Mouse (Mus musculus): ENCODE data around the gene Sec24d. TPM values are rescaled to one million over a fixed set of nuclear protein-coding genes. Genes with fewer than 3 reads are reported as not detected.
A peak's percentile ranks its signal among the peaks of the same experiment; 100 is the strongest.
"Not testable (repeated sequence)": the region's sequence is repeated elsewhere in the genome, so short reads cannot be mapped to it uniquely, and the experiment has no call there.

Sec24d gene
- total RNA-seq, 2 experiments from 2014 or later = 61.3 to 69.4 TPM

- no peak for DNase-seq (ENCODE audit: low spot score in 2 of 2)
Observed at GRCm38 (mm10) chr3:123336951-123337350, 69.7 kb downstream of the Sec24d start.

- DNase-seq (ENCODE audit: low spot score in 2 of 2) = no peak
Observed at GRCm38 (mm10) chr3:123337853-123338252, 70.6 kb downstream of the Sec24d start.

DNA sequence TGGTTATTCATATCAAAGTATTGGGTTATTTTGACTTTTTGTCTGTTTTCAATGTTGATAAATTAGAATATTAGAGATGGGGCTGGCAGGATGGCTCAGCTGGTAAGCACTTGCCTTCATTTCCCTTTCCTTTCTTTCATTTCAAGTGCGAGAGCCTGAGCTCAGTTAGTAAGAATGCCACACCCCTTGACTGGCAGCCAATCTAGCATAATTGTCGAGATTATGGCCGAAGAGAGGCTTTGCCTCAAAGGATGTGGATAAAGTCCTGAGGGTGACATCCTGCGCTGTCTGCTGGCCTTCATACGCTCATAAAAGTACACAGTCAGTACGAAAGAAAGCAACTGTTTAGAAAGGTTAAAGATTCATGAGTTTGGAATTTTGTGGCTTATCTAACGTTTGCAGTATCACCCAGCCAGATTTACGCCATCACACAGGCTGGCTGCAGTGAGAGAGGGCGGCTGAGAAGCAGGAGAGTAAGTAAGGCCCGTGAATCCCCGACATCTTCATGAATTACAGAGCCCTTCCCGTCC is 71.5 kb downstream of the Sec24d start:
- DNase-seq (ENCODE audit: low spot score in 2 of 2) = no peak

- no peak for DNase-seq (ENCODE audit: low spot score in 2 of 2)
Observed at GRCm38 (mm10) chr3:123341049-123341448, 73.8 kb downstream of the Sec24d start.

DNA sequence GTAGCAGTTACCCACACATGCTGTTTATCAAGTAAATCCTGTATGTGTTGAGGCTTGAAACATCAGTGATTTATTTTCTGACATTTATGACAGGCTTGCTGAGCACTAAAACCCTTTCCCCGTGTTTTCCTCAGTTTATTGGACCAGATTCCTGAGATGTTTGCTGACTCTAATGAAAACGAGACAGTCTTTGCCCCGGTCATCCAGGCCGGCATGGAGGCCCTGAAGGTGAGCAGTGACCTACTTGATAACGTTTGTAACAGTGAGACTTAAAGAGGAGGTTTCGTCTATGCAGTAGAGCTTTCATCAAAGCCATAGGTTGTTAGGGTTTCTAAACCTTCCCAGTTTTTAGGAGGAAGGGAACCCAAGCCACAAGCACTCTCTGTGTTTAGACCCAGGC is 76.4 kb downstream of the Sec24d start:
- no peak for DNase-seq (ENCODE audit: low spot score in 2 of 2)

DNA sequence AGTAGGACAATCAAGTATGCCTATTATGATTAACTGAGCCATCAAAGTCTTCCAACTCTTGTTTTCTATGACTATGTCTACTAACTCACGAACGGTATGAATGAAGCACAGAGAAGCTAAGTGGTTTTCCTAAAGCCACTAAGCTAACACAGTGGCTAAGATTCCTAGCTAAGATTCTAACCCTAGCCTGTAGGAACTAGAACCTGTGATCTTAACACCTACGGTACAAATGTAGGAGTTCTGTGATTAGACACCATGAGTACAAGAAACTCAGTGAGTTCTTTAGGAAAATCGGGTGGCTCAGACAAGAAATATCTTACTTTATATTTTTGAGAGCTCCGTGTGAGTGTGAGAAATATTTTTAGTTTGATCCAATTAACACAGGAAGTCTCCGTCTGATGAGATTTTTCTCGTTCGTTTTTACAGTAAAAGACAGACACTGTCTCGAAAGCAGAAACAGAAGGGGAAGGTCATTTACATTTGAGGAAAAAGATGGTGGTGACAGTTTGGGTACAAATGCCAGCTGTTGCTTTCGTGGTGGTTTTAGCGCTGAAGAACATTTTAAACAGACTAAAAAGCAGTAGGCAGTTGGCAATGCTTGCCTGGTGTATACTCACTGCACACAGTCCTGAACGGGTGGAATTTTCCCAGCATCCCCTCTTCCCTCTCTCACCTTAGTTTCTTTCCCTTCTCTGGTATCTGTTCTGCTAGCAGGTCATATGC is 81.0 kb downstream of the Sec24d start:
- DNase-seq (ENCODE audit: low spot score in 2 of 2) = no peak

- no peak for DNase-seq (ENCODE audit: low spot score in 2 of 2)
Observed at GRCm38 (mm10) chr3:123350602-123351001, 83.3 kb downstream of the Sec24d start.

DNA sequence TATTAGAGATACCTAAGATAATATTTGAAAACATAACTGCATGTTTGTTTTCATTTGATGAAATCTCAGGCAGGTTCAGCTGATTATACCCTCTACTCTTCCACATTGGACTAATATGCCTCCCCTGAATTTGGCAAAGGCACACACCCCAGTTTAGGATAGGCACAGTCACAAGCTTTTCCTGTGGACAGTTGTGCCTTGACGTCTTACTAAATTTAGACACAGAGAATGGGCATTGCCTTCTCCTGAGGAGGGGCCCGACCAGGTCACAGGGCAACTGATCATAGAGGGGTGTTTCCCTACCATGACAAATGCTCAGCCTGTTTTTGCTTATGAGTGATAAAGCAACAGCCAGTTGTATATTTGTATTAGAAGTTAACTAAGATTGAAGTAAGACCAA is 84.3 kb downstream of the Sec24d start:
- DNase-seq (ENCODE audit: low spot score in 2 of 2) = no peak

- peak in 1 of 2 experiments; percentile 26 for DNase-seq (ENCODE audit: low spot score in 2 of 2)
Observed at GRCm38 (mm10) chr3:123353183-123353582, 85.9 kb downstream of the Sec24d start.

GRCm38 (mm10) chr3:123353661-123354060 is 86.4 kb downstream of the Sec24d start:
- no peak for DNase-seq (ENCODE audit: low spot score in 2 of 2)

GRCm38 (mm10) chr3:123354388-123354787 is 87.1 kb downstream of the Sec24d start:
- no peak for DNase-seq (ENCODE audit: low spot score in 2 of 2)

- no peak for DNase-seq (ENCODE audit: low spot score in 2 of 2)
Observed at GRCm38 (mm10) chr3:123356377-123356991, 89.2 kb downstream of the Sec24d start.

GRCm38 (mm10) chr3:123366820-123367219 is 99.6 kb downstream of the Sec24d start:
- not testable (repeated sequence) for DNase-seq (ENCODE audit: low spot score in 2 of 2)

- no peak for DNase-seq (ENCODE audit: low spot score in 2 of 2)
Observed at GRCm38 (mm10) chr3:123369161-123369560, 101.9 kb downstream of the Sec24d start.

GRCm38 (mm10) chr3:123370927-123371326 is 103.7 kb downstream of the Sec24d start:
- DNase-seq (ENCODE audit: low spot score in 2 of 2) = no peak

- DNase-seq (ENCODE audit: low spot score in 2 of 2) = peak; percentile 49 to 72
Observed at GRCm38 (mm10) chr3:123371766-123372535, 104.7 kb downstream of the Sec24d start.

DNA sequence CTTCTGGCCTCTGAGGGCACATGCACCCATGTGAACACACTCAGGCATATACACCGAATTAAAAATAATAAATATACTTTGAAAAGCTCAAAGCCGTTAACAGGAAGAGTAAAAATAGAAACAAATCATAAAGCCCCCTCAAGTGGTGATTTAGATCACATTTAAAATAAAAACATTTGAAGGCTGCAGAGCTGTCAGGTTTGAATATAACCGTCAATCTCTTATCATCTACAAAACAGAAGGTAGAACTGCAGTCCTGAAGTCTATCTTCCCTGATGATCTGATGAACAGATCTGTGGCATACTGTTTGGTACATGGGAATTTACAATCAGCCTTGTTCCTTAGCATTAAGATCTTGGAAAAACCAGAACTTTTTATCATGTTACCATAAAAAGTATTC is 109.3 kb downstream of the Sec24d start:
- DNase-seq (ENCODE audit: low spot score in 2 of 2) = no peak

DNA sequence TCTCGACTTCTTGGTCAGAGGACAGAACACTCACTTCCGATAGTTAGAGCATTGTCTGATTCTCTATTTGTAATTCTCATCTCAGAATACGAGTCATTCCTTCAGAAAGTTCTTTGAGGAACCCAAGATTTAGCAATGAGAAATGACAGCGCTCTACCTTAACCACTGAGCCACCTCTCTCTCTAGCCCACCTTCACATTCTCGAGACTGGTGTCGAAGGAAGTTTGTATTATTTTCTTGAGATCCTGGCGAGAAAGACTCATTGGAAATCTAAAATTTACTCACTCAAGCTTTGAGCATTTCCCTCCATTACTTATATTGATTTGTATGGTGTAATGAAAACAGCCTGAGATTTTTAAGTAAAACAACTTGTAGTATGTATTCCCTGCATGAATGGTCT is 117.2 kb downstream of the Sec24d start:
- DNase-seq (ENCODE audit: low spot score in 2 of 2) = no peak

DNA sequence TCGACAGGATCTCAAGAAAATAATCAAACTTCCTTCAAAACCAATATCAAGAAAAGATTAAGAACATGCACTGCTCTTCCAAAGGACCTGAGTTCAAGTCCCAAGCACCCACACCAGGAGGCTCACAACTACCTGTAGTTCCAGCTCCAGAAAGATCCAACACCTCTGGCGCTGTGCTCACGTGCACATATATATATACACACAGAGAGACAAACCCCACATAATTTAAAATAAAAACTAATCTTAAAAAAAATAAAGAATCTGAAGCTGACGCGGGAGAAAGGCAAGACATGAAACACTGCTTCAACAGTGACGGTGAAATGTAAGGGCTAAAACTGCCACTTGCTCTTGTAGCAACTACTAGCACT is 117.8 kb downstream of the Sec24d start:
- no peak for DNase-seq (ENCODE audit: low spot score in 2 of 2)

DNA sequence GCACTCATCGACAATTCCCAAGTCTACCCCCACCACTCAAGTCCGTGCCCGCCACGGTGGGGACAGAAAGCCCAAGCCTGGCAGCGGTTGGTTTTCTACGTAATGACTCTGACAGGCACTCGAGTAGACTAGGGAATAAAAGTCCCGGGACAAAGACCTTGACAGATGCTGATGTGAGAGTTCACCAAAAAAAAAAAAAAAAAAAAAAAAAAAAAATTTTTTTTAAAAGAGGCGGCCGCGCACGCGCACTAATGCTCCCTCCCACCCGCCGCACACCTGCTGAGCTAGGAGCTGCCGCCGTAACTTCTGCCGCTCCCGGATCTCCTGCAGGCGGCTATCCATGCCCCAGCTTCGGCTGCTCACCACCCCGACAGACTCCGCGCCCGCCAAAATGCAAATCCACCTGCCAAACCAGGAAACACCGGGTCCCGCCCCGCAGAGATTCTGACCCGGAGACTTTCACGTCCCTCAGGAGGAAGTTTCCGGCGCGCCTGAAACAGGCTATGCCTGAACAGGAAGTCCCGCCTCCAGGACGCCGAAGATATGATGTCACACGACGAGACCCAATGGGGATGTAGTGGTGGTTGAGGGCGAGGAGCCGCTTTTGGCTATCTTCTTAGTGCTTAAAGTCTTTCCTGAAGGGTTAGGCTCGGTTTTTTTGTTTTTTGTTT is 118.4 kb downstream of the Sec24d start, which contains the start of gene Mettl14:
Gene Mettl14, minus strand, starts transcription at position 623 of the 671 bp plus-strand sequence.
- DNase-seq (ENCODE audit: low spot score in 2 of 2) = peak; percentile 91 to 96

DNA sequence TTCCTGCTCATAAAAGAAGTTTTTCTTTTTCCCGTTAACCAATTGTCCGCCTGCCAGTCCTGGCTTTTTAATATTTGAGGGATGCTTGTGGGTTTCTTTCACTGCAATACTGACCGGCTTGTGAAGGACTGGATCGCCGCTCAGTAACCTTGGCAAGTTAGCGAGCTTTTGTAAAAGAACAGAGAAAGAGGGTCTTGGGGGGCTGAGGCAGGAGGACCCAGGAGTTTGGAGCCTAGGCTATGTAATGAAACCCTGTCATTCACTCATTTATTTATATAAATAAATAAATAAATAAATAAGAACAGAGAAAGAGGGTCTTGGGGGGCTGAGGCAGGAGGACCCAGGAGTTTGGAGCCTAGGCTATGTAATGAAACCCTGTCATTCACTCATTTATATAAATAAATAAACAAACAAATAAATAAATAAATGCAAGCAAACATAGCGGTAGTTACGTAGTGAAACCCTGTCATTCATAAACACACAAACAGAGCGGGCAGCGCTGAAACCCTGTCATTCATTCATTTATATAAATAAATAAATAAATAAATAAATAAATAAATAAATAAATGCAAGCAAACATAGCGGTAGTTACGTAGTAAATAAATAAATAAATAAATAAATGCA is 119.0 kb downstream of the Sec24d start:
- DNase-seq (ENCODE audit: low spot score in 2 of 2) = not testable (repeated sequence)
